Mouse (Mus musculus) cortical plate, adult 2 months (tissue): ENCODE data around the gene Dennd4a.

Experiments
- CTCF ChIP-seq: fragments of 200-500 bp; IDR thresholded peaks from 2 replicates; pipeline ENCODE4 v1.5.1; 2011; ENCODE audit warnings: mild to moderate bottlenecking, control low read depth, low read length; ENCODE audit not compliant: insufficient read depth; ENCODE audit errors: extremely low read depth
- POLR2A ChIP-seq: fragments of 200-500 bp; IDR thresholded peaks from 2 replicates; pipeline ENCODE4 v1.6.1; 2011; ENCODE audit warnings: mild to moderate bottlenecking, low read length, control low read depth; ENCODE audit not compliant: insufficient read depth; ENCODE audit errors: extremely low read depth

- TF ChIP-seq CTCF = no peak
- no peak for TF ChIP-seq POLR2A
Measured at GRCm38 (mm10) chr9:64769911-64770310, 41.2 kb upstream of the Dennd4a start.
